Mouse (Mus musculus): ENCODE data around the gene Cdcp2.
A peak's percentile ranks its signal among the peaks of the same experiment; 100 is the strongest.

DNA sequence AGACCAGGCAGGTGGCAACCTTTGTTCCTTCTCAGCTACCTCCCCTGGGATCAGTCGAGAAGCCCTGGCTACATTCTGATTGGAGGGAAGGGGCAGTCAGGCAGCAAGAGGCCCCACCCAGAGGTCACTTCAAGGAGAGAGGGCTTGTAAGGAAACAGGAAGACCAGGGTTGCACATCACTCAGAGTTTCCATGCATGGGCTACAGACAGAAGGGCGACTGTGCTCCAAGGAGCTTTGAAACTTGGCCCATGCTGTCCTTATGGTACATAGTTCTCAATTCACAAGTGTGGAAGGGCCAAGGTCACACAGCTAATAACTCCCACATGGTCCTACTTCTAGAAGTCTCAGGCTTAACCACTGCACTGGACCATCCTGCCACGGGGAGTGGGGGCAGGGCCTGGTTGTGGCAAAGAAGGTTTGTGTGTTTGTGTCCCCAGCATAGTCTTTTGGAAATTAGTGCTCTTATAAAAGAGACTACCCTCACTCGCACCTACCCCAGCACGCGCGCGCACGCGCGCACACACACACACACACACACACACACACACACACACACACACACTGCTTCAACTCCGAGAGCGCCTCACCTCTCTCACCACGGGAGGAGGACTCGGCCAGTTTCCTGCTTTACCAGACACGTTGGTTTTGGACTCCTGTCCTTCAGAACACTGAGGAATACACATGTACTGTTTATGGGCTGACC is 2.1 kb upstream of the Cdcp2 start:
- TF ChIP-seq RAD21 (IDR thresholded peaks at IDR 0.05; ENCODE audit: low read depth, low read length) (no peak), CTCF (conservative IDR thresholded peaks at IDR 0.05 in 1 of 2, IDR thresholded peaks at IDR 0.05 in 1 of 2; ENCODE audit: low read depth in 2 of 2, low read length in 2 of 2) (no peak), EP300 (IDR thresholded peaks at IDR 0.05; ENCODE audit: low read length) (peak; percentile 82), MYC (IDR thresholded peaks at IDR 0.05; ENCODE audit: low read depth, low read length) (peak; percentile 94), ZNF384 (IDR thresholded peaks at IDR 0.05; ENCODE audit: low read depth, low read length) (no peak), MXI1 (IDR thresholded peaks at IDR 0.05; ENCODE audit: low read depth, low read length) (peak; percentile 68), POLR2A (IDR thresholded peaks at IDR 0.05; ENCODE audit: low read depth, low read length) (peak; percentile 75), ZKSCAN1 (IDR thresholded peaks at IDR 0.05; ENCODE audit: borderline replicate concordance, low read depth, low read length) (no peak), MEF2A (IDR thresholded peaks at IDR 0.05; ENCODE audit: borderline replicate concordance, low read depth, low read length) (0 out of 2 replicates have a peak, but pooled peaks have one; percentile 15), MAFK (IDR thresholded peaks at IDR 0.05; ENCODE audit: insufficient replicate concordance, low read length) (no peak), SMC3 (IDR thresholded peaks at IDR 0.05; ENCODE audit: low read depth, low read length) (no peak)
